Mouse (Mus musculus) embryonic fibroblast, embryonic 13.5 days (primary cell): ENCODE data around the gene Mov10.

Experiments used
- CTCF ChIP-seq: IDR thresholded peaks from 2 replicates; pipeline ENCODE4 v1.5.1; 2011; ENCODE audit warnings: mild to moderate bottlenecking, control low read depth, low read length, moderate library complexity, borderline replicate concordance; ENCODE audit not compliant: insufficient read depth
- POLR2A ChIP-seq: IDR thresholded peaks from 2 replicates; pipeline ENCODE4 v1.6.1; 2011; ENCODE audit warnings: low read depth, mild to moderate bottlenecking, control low read depth, low read length, moderate library complexity

- TF ChIP-seq CTCF (no peak), POLR2A (no peak)
These were observed 23.4 kb downstream of the Mov10 start for GRCm38 (mm10) chr3:104794953-104795470.
